Mouse (Mus musculus): ENCODE results near the gene Proser3. TPM values are rescaled to one million over a fixed set of nuclear protein-coding genes. Genes with fewer than 3 reads are reported as not detected.
A peak's percentile ranks its signal among the peaks of the same experiment; 100 is the strongest.

Gene Proser3
- total and polyA plus RNA-seq, 2 experiments from 2014 or later: 2.5 to 7.1 TPM

DNA sequence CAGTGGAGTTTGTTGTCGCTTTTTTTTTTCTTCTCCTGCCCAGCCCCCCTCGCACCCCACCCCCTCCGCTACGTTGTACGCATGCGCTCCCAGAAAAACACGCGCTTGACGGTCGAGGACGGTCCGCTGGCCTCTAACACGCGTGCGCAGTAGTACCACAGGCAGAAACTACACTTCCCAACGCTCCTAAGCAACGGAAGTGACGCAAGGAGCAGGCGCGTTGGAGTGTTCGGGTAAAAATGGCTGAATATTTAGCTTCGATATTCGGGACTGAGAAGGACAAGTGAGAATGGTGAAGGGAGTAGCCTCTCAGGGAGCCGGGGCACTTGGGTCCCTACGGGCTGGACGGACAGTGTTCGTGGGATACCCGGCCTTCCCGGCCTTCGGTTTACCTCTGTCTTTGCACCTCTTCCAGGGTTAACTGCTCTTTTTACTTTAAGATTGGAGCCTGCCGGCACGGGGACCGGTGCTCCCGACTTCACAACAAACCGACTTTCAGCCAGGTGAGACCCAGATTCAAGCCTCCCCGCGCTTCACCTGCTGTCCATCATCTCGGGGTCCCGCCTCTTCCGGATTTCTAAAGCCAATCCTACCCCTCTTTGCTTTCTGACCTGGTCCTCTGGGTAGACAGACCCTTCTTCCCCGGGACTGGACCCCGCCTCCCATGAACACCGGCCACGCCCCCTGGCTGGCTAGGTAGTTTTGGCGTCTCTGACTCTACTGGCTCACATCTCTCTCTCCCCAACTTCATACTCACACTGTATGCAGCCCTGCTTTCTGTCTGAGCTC lies 11.2 kb upstream of the Proser3 start, which contains the start of the genes U2af1l4, Gm49396 and Psenen:
U2af1l4 (plus strand) TSS at position 185 of the 789 bp plus-strand sequence.
Gm49396 (plus strand) TSS at position 228 of the 789 bp plus-strand sequence.
Psenen (minus strand) TSS at position 511 of the 789 bp plus-strand sequence.
- peak within 1 kb of the TSS; percentile 75 for H3K4me2 ChIP-seq (ENCODE audit: low read depth, low read length)
- H3K4me1 ChIP-seq (ENCODE audit: control insufficient read depth, insufficient read depth): peaks cover 14% of the 10 kb centered on the region
- DNase-seq (ENCODE audit: low spot score) (peak; percentile 99), ATAC-seq (ENCODE audit: insufficient read depth, low read depth) (peak; percentile 89)
- H3K4me3 ChIP-seq (ENCODE audit: low read depth, low read length): peak within 1 kb of the TSS; percentile 78
- no peaks in the 10 kb centered on the region for H3K9me3 ChIP-seq (replicated peaks; ENCODE audit: control insufficient read depth, low read length)
- H3K27ac ChIP-seq (ENCODE audit: low read depth): peak within 1 kb of the TSS; percentile 94
- H3K36me3 ChIP-seq (replicated peaks; ENCODE audit: control insufficient read depth, insufficient read depth, low read length): peaks cover 42% of the 10 kb centered on the region
- TF ChIP-seq CTCF (IDR thresholded peaks at IDR 0.05; ENCODE audit: low read depth) (no peak), EP300 (IDR thresholded peaks at IDR 0.05; ENCODE audit: low read depth) (no peak)
- WGBS: under 1% methylated on average over 45 of the region's 45 CpGs
- no peaks in the 10 kb centered on the region for H3K27me3 ChIP-seq (ENCODE audit: control insufficient read depth, insufficient read depth, low read length)
- peak within 1 kb of the TSS; percentile 79 for H3K9ac ChIP-seq (replicated peaks; ENCODE audit: low read depth, low read length)

GRCm38 (mm10) chr7:30562526-30563116 lies 10.5 kb upstream of the Proser3 start:
- DNase-seq (ENCODE audit: low spot score) (no peak), ATAC-seq (ENCODE audit: insufficient read depth, low read depth) (no peak)
- Histone ChIP-seq H3K27me3 (ENCODE audit: control insufficient read depth, insufficient read depth, low read length) (no peaks in the 10 kb centered on the region), H3K4me3 (ENCODE audit: low read depth, low read length) (peak overlapping the region; percentile 78), H3K4me2 (ENCODE audit: low read depth, low read length) (peak overlapping the region; percentile 75), H3K4me1 (ENCODE audit: control insufficient read depth, insufficient read depth) (peaks cover 18% of the 10 kb centered on the region), H3K36me3 (replicated peaks; ENCODE audit: control insufficient read depth, insufficient read depth, low read length) (peaks cover 39% of the 10 kb centered on the region), H3K9ac (replicated peaks; ENCODE audit: low read depth, low read length) (peak overlapping the region; percentile 79), H3K27ac (ENCODE audit: low read depth) (peak overlapping the region; percentile 65), H3K9me3 (replicated peaks; ENCODE audit: control insufficient read depth, low read length) (no peaks in the 10 kb centered on the region)
- no peak for TF ChIP-seq CTCF (IDR thresholded peaks at IDR 0.05; ENCODE audit: low read depth)
- TF ChIP-seq EP300 (IDR thresholded peaks at IDR 0.05; ENCODE audit: low read depth): no peak
- WGBS: under 1% methylated on average over 27 of the region's 27 CpGs

DNA sequence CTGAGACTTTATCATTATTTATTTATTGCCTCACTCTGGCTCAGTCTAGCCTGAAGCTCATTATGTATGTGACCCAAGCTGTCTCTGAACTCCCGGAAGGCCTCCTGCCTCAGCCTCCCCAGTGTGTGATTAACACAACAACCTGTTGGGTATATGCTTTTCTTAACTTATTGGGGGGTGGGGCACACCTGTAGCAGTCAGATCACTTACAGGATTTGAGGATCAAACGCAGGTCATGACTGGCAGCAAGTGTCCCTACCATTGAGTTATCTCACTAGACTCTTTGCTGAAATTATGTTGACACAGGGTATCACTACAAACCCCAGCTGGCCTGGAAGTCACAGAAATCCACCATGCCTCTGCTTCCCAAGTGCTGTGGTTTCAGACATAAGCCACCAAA lies 8.2 kb upstream of the Proser3 start:
- no peaks in the 10 kb centered on the region for H3K27me3 ChIP-seq (ENCODE audit: control insufficient read depth, insufficient read depth, low read length)
- ATAC-seq (ENCODE audit: insufficient read depth, low read depth) (no peak), DNase-seq (ENCODE audit: low spot score) (no peak)
- peaks cover 38% of the 10 kb centered on the region for H3K36me3 ChIP-seq (replicated peaks; ENCODE audit: control insufficient read depth, insufficient read depth, low read length)
- peaks cover 18% of the 10 kb centered on the region for H3K4me1 ChIP-seq (ENCODE audit: control insufficient read depth, insufficient read depth)
- WGBS: 61% methylated on average over 2 of the region's 2 CpGs
- no peak overlapping the region for H3K4me3 ChIP-seq (ENCODE audit: low read depth, low read length)
- H3K27ac ChIP-seq (ENCODE audit: low read depth): no peak overlapping the region
- H3K4me2 ChIP-seq (ENCODE audit: low read depth, low read length): peak overlapping the region; percentile 38; the same call in 1 of the 2 replicates
- no peak overlapping the region for H3K9ac ChIP-seq (replicated peaks; ENCODE audit: low read depth, low read length)
- H3K9me3 ChIP-seq (replicated peaks; ENCODE audit: control insufficient read depth, low read length): no peaks in the 10 kb centered on the region
- no peak for TF ChIP-seq CTCF (IDR thresholded peaks at IDR 0.05; ENCODE audit: low read depth)
- TF ChIP-seq EP300 (IDR thresholded peaks at IDR 0.05; ENCODE audit: low read depth): no peak

DNA sequence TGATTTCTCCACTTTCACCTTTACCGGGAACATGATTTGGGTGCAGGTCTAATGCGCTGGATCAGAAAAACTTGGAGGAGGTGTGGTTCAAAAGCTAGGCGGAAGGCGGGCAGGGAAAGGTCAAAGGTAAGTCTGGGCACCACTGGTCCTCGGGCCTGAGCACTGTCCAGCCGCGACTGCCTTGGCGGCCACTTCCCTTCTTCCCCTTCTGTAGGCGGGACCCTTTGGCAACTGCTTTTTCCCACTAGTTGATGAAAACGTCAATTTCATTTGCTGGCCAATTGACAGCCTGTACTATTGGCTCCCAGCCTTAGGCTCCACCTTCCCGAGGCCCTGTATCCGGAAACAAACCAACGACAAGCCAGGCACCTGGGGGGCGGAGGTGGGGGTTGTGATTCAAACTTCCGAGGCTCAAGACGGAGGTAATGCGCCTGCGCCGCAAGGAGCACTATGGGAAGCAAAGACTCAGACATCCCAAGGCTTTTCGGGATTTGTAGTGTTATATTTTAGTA lies 7.4 kb upstream of the Proser3 start, which contains the start of gene Lin37:
Lin37 (minus strand) TSS at position 396 of the 512 bp plus-strand sequence.
- Histone ChIP-seq H3K9me3 (replicated peaks; ENCODE audit: control insufficient read depth, low read length) (no peaks in the 10 kb centered on the region), H3K9ac (replicated peaks; ENCODE audit: low read depth, low read length) (peak within 1 kb of the TSS; percentile 72), H3K4me3 (ENCODE audit: low read depth, low read length) (peak within 1 kb of the TSS; percentile 66), H3K4me1 (ENCODE audit: control insufficient read depth, insufficient read depth) (peaks cover 18% of the 10 kb centered on the region), H3K27ac (ENCODE audit: low read depth) (peak within 1 kb of the TSS; percentile 44), H3K4me2 (ENCODE audit: low read depth, low read length) (peak within 1 kb of the TSS; percentile 89), H3K36me3 (replicated peaks; ENCODE audit: control insufficient read depth, insufficient read depth, low read length) (peaks cover 37% of the 10 kb centered on the region), H3K27me3 (ENCODE audit: control insufficient read depth, insufficient read depth, low read length) (no peaks in the 10 kb centered on the region)
- peak; percentile 98 for DNase-seq (ENCODE audit: low spot score)
- TF ChIP-seq CTCF (IDR thresholded peaks at IDR 0.05; ENCODE audit: low read depth) (no peak), EP300 (IDR thresholded peaks at IDR 0.05; ENCODE audit: low read depth) (no peak)
- peak; percentile 87 for ATAC-seq (ENCODE audit: insufficient read depth, low read depth)
- WGBS: under 1% methylated on average over 20 of the region's 20 CpGs

DNA sequence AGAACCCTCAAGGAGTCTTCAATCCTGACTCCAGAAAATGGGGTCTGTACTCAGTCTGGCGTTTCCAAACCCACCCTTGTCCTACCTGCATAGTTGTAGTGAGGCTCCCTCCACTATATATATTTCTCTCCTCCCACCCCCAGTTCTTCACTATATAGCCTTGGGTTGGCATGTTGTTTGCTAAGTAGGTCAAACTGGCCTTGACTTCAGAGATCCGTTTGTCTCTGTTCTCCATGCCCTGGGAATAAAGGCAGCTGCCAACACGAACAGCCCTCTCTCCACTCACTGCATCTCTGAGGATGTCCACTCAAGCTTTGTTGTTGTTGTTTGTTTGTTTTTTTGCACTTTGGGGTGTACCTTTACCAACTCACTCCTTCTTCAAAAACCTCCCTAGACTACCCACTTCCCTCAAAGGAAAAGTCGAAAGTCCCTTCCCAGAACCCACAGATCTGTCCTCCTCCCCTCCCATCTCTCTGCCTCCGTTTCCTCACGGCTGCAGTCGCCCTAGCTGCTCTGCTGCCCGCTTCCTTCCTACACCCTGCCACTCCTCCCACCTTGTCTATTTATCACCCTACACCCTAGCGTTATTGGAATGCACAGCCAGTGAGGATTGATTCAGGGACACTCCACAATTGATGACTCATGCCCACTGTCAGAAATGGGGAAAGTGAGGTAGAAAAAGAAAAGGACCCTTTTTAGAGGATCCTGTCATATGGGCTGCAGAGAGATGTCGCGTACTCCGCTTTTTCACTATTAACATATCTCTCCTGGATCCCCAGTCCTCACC lies 6.8 kb upstream of the Proser3 start:
- no peaks in the 10 kb centered on the region for H3K9me3 ChIP-seq (replicated peaks; ENCODE audit: control insufficient read depth, low read length)
- H3K4me3 ChIP-seq (ENCODE audit: low read depth, low read length): peak overlapping the region; percentile 66

More for the DNA sequence above, 6.8 kb upstream of the Proser3 start:
- H3K27me3 ChIP-seq (ENCODE audit: control insufficient read depth, insufficient read depth, low read length): no peaks in the 10 kb centered on the region
- WGBS: 13% methylated on average over 12 of the region's 12 CpGs
- TF ChIP-seq EP300 (IDR thresholded peaks at IDR 0.05; ENCODE audit: low read depth): no peak
- no peak for TF ChIP-seq CTCF (IDR thresholded peaks at IDR 0.05; ENCODE audit: low read depth)
- peak overlapping the region; percentile 44 for H3K27ac ChIP-seq (ENCODE audit: low read depth)
- no peak for DNase-seq (ENCODE audit: low spot score)
- ATAC-seq (ENCODE audit: insufficient read depth, low read depth): no peak
- H3K4me2 ChIP-seq (ENCODE audit: low read depth, low read length): peak overlapping the region; percentile 89
- peaks cover 17% of the 10 kb centered on the region for H3K4me1 ChIP-seq (ENCODE audit: control insufficient read depth, insufficient read depth)
- peak overlapping the region; percentile 72 for H3K9ac ChIP-seq (replicated peaks; ENCODE audit: low read depth, low read length)
- H3K36me3 ChIP-seq (replicated peaks; ENCODE audit: control insufficient read depth, insufficient read depth, low read length): peaks cover 33% of the 10 kb centered on the region

Data from heart, postnatal 0 days (tissue).